27 mouse cellular contexts compared by ENCODE assay signal in the genomic region with DNA sequence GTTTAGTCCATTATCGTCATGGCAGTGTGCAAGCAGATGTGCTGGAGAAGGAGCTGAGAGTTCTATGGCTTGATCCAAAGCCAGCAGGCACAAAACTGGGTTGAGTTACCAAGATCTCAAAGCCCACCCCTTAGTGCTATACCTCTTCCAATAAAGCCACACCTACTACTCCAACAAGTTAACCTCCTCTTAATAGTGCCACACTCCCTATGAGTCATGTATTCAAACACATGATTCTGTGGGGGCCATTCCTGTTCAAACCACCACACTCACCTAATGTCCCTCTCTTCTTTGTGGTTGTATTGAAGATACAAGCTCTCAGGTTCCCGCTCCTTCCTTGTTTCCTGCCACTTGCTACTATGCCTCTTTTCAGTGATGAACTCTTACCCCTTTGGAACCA. TPM values are rescaled to one million over a fixed set of nuclear protein-coding genes. Genes with fewer than 3 reads are reported as not detected.
DNase-seq lines count a peak whose midpoint lies in the region; ATAC-seq and TF ChIP-seq lines count a peak whose summit lies in the region.
"Had no signal": no experiment of that assay in that cellular context is flagged by ENCODE, and none has a peak within 500 bp of the region (broad histone marks: within the 10 kb centered on the region; RNA-seq: fewer than 3 reads in every experiment).

No protein-coding gene starts in this region.

- H3K9me3 ChIP-seq in intestine, embryonic 16.5 days (ENCODE audit: control insufficient read depth, low read length): no peaks in the 10 kb centered on the region
- H3K9me3 ChIP-seq in stomach, embryonic 14.5 days (ENCODE audit: control insufficient read depth, low read depth, low read length): no peaks in the 10 kb centered on the region
- H3K9me3 ChIP-seq in midbrain, embryonic 15.5 days: no peaks in the 10 kb centered on the region
- H3K9me3 ChIP-seq in hindbrain, embryonic 14.5 days (ENCODE audit: control insufficient read depth, low read length): peaks cover 6% of the 10 kb centered on the region; the same call in 1 of the 2 replicates
- H3K9me3 ChIP-seq: embryonic facial prominence, embryonic 10.5 days; forebrain, embryonic 13.5 days; heart, embryonic 10.5 days; hindbrain, embryonic 12.5 days had no signal

- intact Hi-C loops in heart, adult 2 months (cut with DNase I): no loop called here

- ATAC-seq in CD4-positive, CD25-positive, alpha-beta regulatory T cell, adult 4 months: peak; percentile 37
- peak; percentile 96 for ATAC-seq in intestine, embryonic 16.5 days
- ATAC-seq in stomach, embryonic 14.5 days (ENCODE audit: insufficient number of reproducible peaks, insufficient read depth, low FRiP score, low read depth): peak; percentile 69
- ATAC-seq in midbrain, embryonic 15.5 days (replicated peaks): no peak
- ATAC-seq in hindbrain, embryonic 14.5 days (ENCODE audit: low FRiP score): no peak
- ATAC-seq: forebrain, embryonic 13.5 days; forebrain, postnatal 0 days; hindbrain, postnatal 0 days had no signal

- DNase-seq in 3134 (ENCODE audit: extremely low read depth, insufficient read length, low spot score): peak; percentile 48
- DNase-seq in embryo, embryonic 10 days (ENCODE audit: low spot score): no peak
- no peak for DNase-seq in hindbrain, embryonic 14.5 days (ENCODE audit: low spot score)
- DNase-seq in heart, adult 2 months: no peak
- DNase-seq: adrenal gland, postnatal 10 days; cerebellum, adult 11-12 months; cerebellum, adult 9-11 months; cerebellum, postnatal 36 days; forebrain, postnatal 0 days; gastrocnemius, postnatal 25 days; heart, adult 11 months; heart, postnatal 10 days; heart, postnatal 4 days had no signal

- no peak for TF ChIP-seq POLR2A in heart, adult 2 months (IDR thresholded peaks at IDR 0.05; ENCODE audit: insufficient read depth, low read depth, low read length)

- no peak for TF ChIP-seq EP300 in heart, adult 2 months (IDR thresholded peaks at IDR 0.05; ENCODE audit: insufficient read depth, low read depth, low read length)

- TF ChIP-seq CTCF in heart, adult 2 months (IDR thresholded peaks at IDR 0.05): no peak

- H3K4me3 ChIP-seq in intestine, embryonic 16.5 days (ENCODE audit: low read length): no peak overlapping the region
- H3K4me3 ChIP-seq in stomach, embryonic 14.5 days (ENCODE audit: low read depth, low read length): no peak overlapping the region
- no peak overlapping the region for H3K4me3 ChIP-seq in midbrain, embryonic 15.5 days
- no peak overlapping the region for H3K4me3 ChIP-seq in hindbrain, embryonic 14.5 days (replicated peaks; ENCODE audit: low read length)
- H3K4me3 ChIP-seq in heart, adult 2 months: no peak overlapping the region
- H3K4me3 ChIP-seq: embryonic facial prominence, embryonic 10.5 days; forebrain, embryonic 13.5 days; heart, embryonic 10.5 days; hindbrain, embryonic 12.5 days had no signal

- H3K79me2 ChIP-seq in heart, adult 2 months (replicated peaks; ENCODE audit: control insufficient read depth, insufficient read depth, low read length): peaks cover 3% of the 10 kb centered on the region

- 0 out of 2 replicates have a peak, but pooled peaks cover 2% of the 10 kb centered on the region for H3K4me1 ChIP-seq in intestine, embryonic 16.5 days (ENCODE audit: control insufficient read depth, insufficient read depth, low read length)
- no peaks in the 10 kb centered on the region for H3K4me1 ChIP-seq in stomach, embryonic 14.5 days (ENCODE audit: control insufficient read depth, insufficient read depth, low read length)
- no peaks in the 10 kb centered on the region for H3K4me1 ChIP-seq in midbrain, embryonic 15.5 days
- H3K4me1 ChIP-seq in hindbrain, embryonic 14.5 days (replicated peaks; ENCODE audit: control insufficient read depth, insufficient read depth, low read length): no peaks in the 10 kb centered on the region
- no peaks in the 10 kb centered on the region; the same call in 1 of the 2 replicates for H3K4me1 ChIP-seq in heart, adult 2 months (ENCODE audit: control insufficient read depth, insufficient read depth, low read length)
- H3K4me1 ChIP-seq: embryonic facial prominence, embryonic 10.5 days; forebrain, embryonic 13.5 days; heart, embryonic 10.5 days; hindbrain, embryonic 12.5 days had no signal

- H3K4me2 ChIP-seq in intestine, embryonic 16.5 days (ENCODE audit: low read depth, low read length): no peak overlapping the region
- H3K4me2 ChIP-seq in stomach, embryonic 14.5 days (replicated peaks; ENCODE audit: low read depth, low read length): no peak overlapping the region
- H3K4me2 ChIP-seq in midbrain, embryonic 15.5 days: no peak overlapping the region
- no peak overlapping the region for H3K4me2 ChIP-seq in hindbrain, embryonic 14.5 days (replicated peaks)
- H3K4me2 ChIP-seq: forebrain, embryonic 13.5 days; hindbrain, embryonic 12.5 days had no signal

- WGBS in intestine, embryonic 16.5 days: 80% methylated on average over 2 of the region's 2 CpGs
- WGBS in stomach, embryonic 14.5 days: 86% methylated on average over 2 of the region's 2 CpGs
- 100% methylated on average over 2 of the region's 2 CpGs for WGBS in midbrain, embryonic 15.5 days
- WGBS in hindbrain, embryonic 14.5 days: 94% methylated on average over 2 of the region's 2 CpGs
- 92% methylated on average over 2 of the region's 2 CpGs for WGBS in heart, adult 2 months

- no peak overlapping the region for H3K9ac ChIP-seq in intestine, embryonic 16.5 days (ENCODE audit: low read depth, low read length)
- no peak overlapping the region for H3K9ac ChIP-seq in stomach, embryonic 14.5 days (replicated peaks; ENCODE audit: low read depth, low read length)
- H3K9ac ChIP-seq in midbrain, embryonic 15.5 days: no peak overlapping the region
- H3K9ac ChIP-seq in hindbrain, embryonic 14.5 days: no peak overlapping the region
- no peak overlapping the region for H3K9ac ChIP-seq in heart, adult 2 months (ENCODE audit: low read depth, low read length)
- H3K9ac ChIP-seq: forebrain, embryonic 13.5 days; forebrain, postnatal 0 days; hindbrain, embryonic 12.5 days had no signal

- no peaks in the 10 kb centered on the region for H3K36me3 ChIP-seq in intestine, embryonic 16.5 days (ENCODE audit: control insufficient read depth, insufficient read depth, low read length)
- H3K36me3 ChIP-seq in stomach, embryonic 14.5 days (ENCODE audit: control insufficient read depth, insufficient read depth, low read length): no peaks in the 10 kb centered on the region
- H3K36me3 ChIP-seq in midbrain, embryonic 15.5 days (replicated peaks): no peaks in the 10 kb centered on the region
- H3K36me3 ChIP-seq in hindbrain, embryonic 14.5 days (replicated peaks; ENCODE audit: control insufficient read depth, insufficient read depth): no peaks in the 10 kb centered on the region
- no peaks in the 10 kb centered on the region for H3K36me3 ChIP-seq in heart, adult 2 months (ENCODE audit: control insufficient read depth, insufficient read depth, low read length)
- H3K36me3 ChIP-seq: heart, embryonic 10.5 days; hindbrain, embryonic 12.5 days had no signal

- no peaks in the 10 kb centered on the region for H3K27me3 ChIP-seq in intestine, embryonic 16.5 days (replicated peaks; ENCODE audit: control insufficient read depth, insufficient read depth, low read length)
- no peaks in the 10 kb centered on the region for H3K27me3 ChIP-seq in stomach, embryonic 14.5 days (ENCODE audit: control insufficient read depth, insufficient read depth, low read length)
- no peaks in the 10 kb centered on the region for H3K27me3 ChIP-seq in midbrain, embryonic 15.5 days (replicated peaks)
- no peaks in the 10 kb centered on the region for H3K27me3 ChIP-seq in hindbrain, embryonic 14.5 days (ENCODE audit: control insufficient read depth, insufficient read depth, low read length)
- no peaks in the 10 kb centered on the region for H3K27me3 ChIP-seq in heart, adult 2 months (ENCODE audit: control insufficient read depth, insufficient read depth, low read length)
- H3K27me3 ChIP-seq: CH12.LX; forebrain, embryonic 13.5 days; hindbrain, embryonic 12.5 days had no signal

- H3K27ac ChIP-seq in intestine, embryonic 16.5 days (ENCODE audit: low read length): no peak overlapping the region
- no peak overlapping the region for H3K27ac ChIP-seq in stomach, embryonic 14.5 days (ENCODE audit: low read length)
- no peak overlapping the region for H3K27ac ChIP-seq in midbrain, embryonic 15.5 days
- no peak overlapping the region for H3K27ac ChIP-seq in hindbrain, embryonic 14.5 days
- H3K27ac ChIP-seq in heart, adult 2 months: no peak overlapping the region
- H3K27ac ChIP-seq: embryonic facial prominence, embryonic 10.5 days; forebrain, embryonic 13.5 days; heart, embryonic 10.5 days; hindbrain, embryonic 12.5 days; hindbrain, postnatal 0 days had no signal

RNA-seq across cellular contexts. Expression of gene Esyt2, which starts 18.9 kb away (rescaled TPM):
- polyA plus RNA-seq in CD4-positive, CD25-positive, alpha-beta regulatory T cell, adult 4 months (2017; shearing (Covaris generic)): 10 to 100 TPM; 45.0 to 63.7 TPM
- polyA plus RNA-seq in intestine, embryonic 16.5 days (2015; fragmentation: Nextera tagmentation; extraction: Ambion mirVana): 15.7 and 18.0 TPM in 2 replicates
- polyA plus RNA-seq in stomach, embryonic 14.5 days (2014; fragmentation: Nextera tagmentation; extraction: Ambion mirVana): 44.6 and 47.7 TPM in 2 replicates
- polyA plus RNA-seq in midbrain, embryonic 15.5 days (2015; fragmentation: Nextera tagmentation; extraction: Ambion mirVana): 11.4 and 12.1 TPM in 2 replicates
- 17.2 and 19.1 TPM in 2 replicates for polyA plus RNA-seq in hindbrain, embryonic 14.5 days (2014; fragmentation: Nextera tagmentation; extraction: Ambion mirVana)
- 10 to 100 TPM; 24.6 to 27.8 TPM for total RNA-seq in heart, adult 2 months (2021)
- polyA plus RNA-seq in heart, adult 2 months (2012; rRNA removed): 7.5 and 11.3 TPM in 2 replicates

RNA-seq across cellular contexts. Expression of gene Gm11027, which starts 24.7 kb away (rescaled TPM):
- polyA plus RNA-seq in CD4-positive, CD25-positive, alpha-beta regulatory T cell, adult 4 months (2017; shearing (Covaris generic)): not detected
- not detected in 2 replicates for polyA plus RNA-seq in intestine, embryonic 16.5 days (2015; fragmentation: Nextera tagmentation; extraction: Ambion mirVana)
- polyA plus RNA-seq in stomach, embryonic 14.5 days (2014; fragmentation: Nextera tagmentation; extraction: Ambion mirVana): not detected in 2 replicates
- polyA plus RNA-seq in midbrain, embryonic 15.5 days (2015; fragmentation: Nextera tagmentation; extraction: Ambion mirVana): not detected in 2 replicates
- polyA plus RNA-seq in hindbrain, embryonic 14.5 days (2014; fragmentation: Nextera tagmentation; extraction: Ambion mirVana): not detected in 2 replicates
- total RNA-seq in heart, adult 2 months (2021): not detected
- not detected in 2 replicates for polyA plus RNA-seq in heart, adult 2 months (2012; rRNA removed)
- total RNA-seq: adrenal gland, postnatal 10 days; CH12.LX; forebrain, postnatal 0 days; gastrocnemius, adult 18-20 months; gastrocnemius, postnatal 25 days; heart, postnatal 10 days; heart, postnatal 4 days; hindbrain, postnatal 0 days had no signal
- polyA plus RNA-seq: embryonic facial prominence, embryonic 10.5 days; embryonic facial prominence, embryonic 14.5 days; forebrain, embryonic 13.5 days; forebrain, postnatal 0 days; heart, embryonic 10.5 days; heart, embryonic 14.5 days; hindbrain, embryonic 12.5 days; hindbrain, postnatal 0 days; intestine, embryonic 14.5 days had no signal

RNA-seq across cellular contexts. Expression of gene Wdr60, which starts 37.1 kb away (rescaled TPM):
- 1 to 10 TPM; 1.2 to 2.4 TPM for polyA plus RNA-seq in CD4-positive, CD25-positive, alpha-beta regulatory T cell, adult 4 months (2017; shearing (Covaris generic))
- polyA plus RNA-seq in intestine, embryonic 16.5 days (2015; fragmentation: Nextera tagmentation; extraction: Ambion mirVana): 10.7 and 11.0 TPM in 2 replicates
- 21.7 and 23.9 TPM in 2 replicates for polyA plus RNA-seq in stomach, embryonic 14.5 days (2014; fragmentation: Nextera tagmentation; extraction: Ambion mirVana)
- 22.6 and 24.5 TPM in 2 replicates for polyA plus RNA-seq in midbrain, embryonic 15.5 days (2015; fragmentation: Nextera tagmentation; extraction: Ambion mirVana)
- 17.9 and 18.3 TPM in 2 replicates for polyA plus RNA-seq in hindbrain, embryonic 14.5 days (2014; fragmentation: Nextera tagmentation; extraction: Ambion mirVana)
- total RNA-seq in heart, adult 2 months (2021): 1 to 10 TPM; 2.3 to 2.4 TPM
- polyA plus RNA-seq in heart, adult 2 months (2012; rRNA removed): 1.8 and 2.4 TPM in 2 replicates

Comparison
In these comparisons a context has a peak if more than half of its experiments do, and no peak if none do; other contexts are left out.
1. ATAC-seq: peak in CD4-positive, CD25-positive, alpha-beta regulatory T cell, adult 4 months (single experiment), intestine, embryonic 16.5 days (single experiment) and stomach, embryonic 14.5 days (single experiment); none in midbrain, embryonic 15.5 days (single experiment) and hindbrain, embryonic 14.5 days (single experiment).